Mouse (Mus musculus) myocyte (in vitro differentiated cells): ENCODE data around the gene Rxra. TPM values are rescaled to one million over a fixed set of nuclear protein-coding genes. Genes with fewer than 3 reads are reported as not detected.

Source experiments
- H3K27me3 ChIP-seq: one replicate; pipeline ENCODE4 v1.6.1; 2011; ENCODE audit not compliant: control insufficient read depth, insufficient read depth, insufficient read length
- H3K36me3 ChIP-seq: one replicate; pipeline ENCODE4 v1.6.1; 2011; ENCODE audit not compliant: control insufficient read depth, insufficient read depth
- H3K4me2 ChIP-seq: one replicate; pipeline ENCODE4 v1.6.1; 2011; ENCODE audit warnings: low read depth, control low read depth
- H3K4me3 ChIP-seq: one replicate; pipeline ENCODE4 v1.5.1; 2011; ENCODE audit warnings: mild to moderate bottlenecking, control low read depth, moderate library complexity
- H3K79me2 ChIP-seq: one replicate; pipeline ENCODE4 v1.6.1; 2011; ENCODE audit not compliant: control insufficient read depth, insufficient read depth
- H3ac ChIP-seq: one replicate; pipeline ENCODE4 v1.6.1; 2011; ENCODE audit not compliant: control insufficient read depth, insufficient read length
- CEBPB ChIP-seq: IDR thresholded peaks from 2 replicates; pipeline ENCODE4 v1.6.1; 2011; ENCODE audit warnings: mild to moderate bottlenecking, moderate library complexity; ENCODE audit not compliant: poor library complexity, insufficient read depth, severe bottlenecking
- E2F4 ChIP-seq: IDR thresholded peaks from one replicate; pipeline ENCODE4 v1.6.1; 2011; ENCODE audit warnings: mild to moderate bottlenecking, control low read depth, moderate library complexity; ENCODE audit not compliant: insufficient read depth
- MAX ChIP-seq: IDR thresholded peaks from one replicate; pipeline ENCODE4 v1.6.1; 2011; ENCODE audit warnings: low read depth, mild to moderate bottlenecking, control low read depth
- MYOD1 ChIP-seq, 3 experiments: IDR thresholded peaks; one replicate each; pipeline ENCODE4 v1.6.1; 2011; ENCODE audit warnings: control low read depth in 2 of 3, low read depth in 2 of 3, mild to moderate bottlenecking in 2 of 3, moderate library complexity in 1 of 3; ENCODE audit not compliant: insufficient read length in 2 of 3, control insufficient read depth in 1 of 3
- MYOG ChIP-seq, 3 experiments: IDR thresholded peaks; one replicate each; pipeline ENCODE4 v1.6.1; 2011; ENCODE audit warnings: control low read depth in 2 of 3, low read depth in 2 of 3, mild to moderate bottlenecking in 2 of 3; ENCODE audit not compliant: insufficient read length in 2 of 3, control insufficient read depth in 1 of 3, insufficient read depth in 1 of 3
- POLR2A ChIP-seq: IDR thresholded peaks from one replicate; pipeline ENCODE4 v1.6.1; 2011; ENCODE audit warnings: low read depth, mild to moderate bottlenecking, control low read depth, moderate library complexity; ENCODE audit not compliant: insufficient read length
- POLR2AphosphoS2 ChIP-seq: IDR thresholded peaks from one replicate; pipeline ENCODE4 v1.6.1; 2011; ENCODE audit warnings: low read depth, control low read depth; ENCODE audit not compliant: insufficient read length
- REST ChIP-seq: IDR thresholded peaks from one replicate; pipeline ENCODE4 v1.6.1; 2011; ENCODE audit warnings: mild to moderate bottlenecking, control low read depth, moderate library complexity; ENCODE audit not compliant: insufficient read depth, insufficient read length
- SRF ChIP-seq: IDR thresholded peaks from one replicate; pipeline ENCODE4 v1.6.1; 2011; ENCODE audit warnings: low read depth; ENCODE audit not compliant: control insufficient read depth, insufficient read length
- TCF12 ChIP-seq: IDR thresholded peaks from one replicate; pipeline ENCODE4 v1.6.1; 2011; ENCODE audit warnings: mild to moderate bottlenecking, control low read depth; ENCODE audit not compliant: poor library complexity, insufficient read depth, severe bottlenecking
- TCF3 ChIP-seq: IDR thresholded peaks from one replicate; pipeline ENCODE4 v1.6.1; 2011; ENCODE audit warnings: low read depth, control low read depth; ENCODE audit not compliant: insufficient read length
- USF1 ChIP-seq: IDR thresholded peaks from one replicate; pipeline ENCODE4 v1.6.1; 2011; ENCODE audit warnings: low read depth, mild to moderate bottlenecking, control low read depth, moderate library complexity
- polyA plus RNA-seq: library from polyadenylated mRNA; unstranded; fragments of >200 nt; fragmentation: generic; extraction: Trizol; gene quantifications from one replicate; pipeline ENCODE4 v1.2.1, GENCODE M21; 2012; ENCODE audit warnings: missing spikeins

The Rxra gene
- polyA plus RNA-seq, 1 experiment = 22.0 TPM

GRCm38 (mm10) chr2:27718191-27718590 is 42.0 kb downstream of the Rxra start:
- TF ChIP-seq E2F4 = no peak
- TF ChIP-seq SRF = no peak
- TF ChIP-seq TCF12 = no peak
- no peak for TF ChIP-seq POLR2AphosphoS2
- TF ChIP-seq TCF3 = no peak
- no peaks in the 10 kb centered on the region for H3K27me3 ChIP-seq
- H3K36me3 ChIP-seq = no peaks in the 10 kb centered on the region
- no peak overlapping the region for H3K4me2 ChIP-seq
- H3K4me3 ChIP-seq = no peak overlapping the region
- no peak overlapping the region for H3ac ChIP-seq
- peaks cover 2% of the 10 kb centered on the region for H3K79me2 ChIP-seq

GRCm38 (mm10) chr2:27719601-27720000 is 43.4 kb downstream of the Rxra start:
- Histone ChIP-seq H3K4me3 (no peak overlapping the region), H3K79me2 (peaks cover 7% of the 10 kb centered on the region), H3K27me3 (no peaks in the 10 kb centered on the region), H3K36me3 (no peaks in the 10 kb centered on the region), H3ac (no peak overlapping the region), H3K4me2 (no peak overlapping the region)
- TF ChIP-seq TCF3 (no peak), USF1 (no peak), TCF12 (no peak), MYOD1 (IDR thresholded peaks at IDR 0.05; ENCODE audit: control insufficient read depth in 1 of 3, insufficient read length in 2 of 3, low read depth in 2 of 3) (no peak), REST (no peak), E2F4 (no peak), POLR2AphosphoS2 (no peak), CEBPB (no peak), SRF (no peak), POLR2A (no peak), MYOG (IDR thresholded peaks at IDR 0.05; ENCODE audit: control insufficient read depth in 1 of 3, insufficient read depth in 1 of 3, insufficient read length in 2 of 3, low read depth in 2 of 3) (no peak), MAX (no peak)

GRCm38 (mm10) chr2:27721611-27722010 is 45.4 kb downstream of the Rxra start:
- no peak overlapping the region for H3K4me2 ChIP-seq
- no peak overlapping the region for H3K4me3 ChIP-seq
- H3K27me3 ChIP-seq = no peaks in the 10 kb centered on the region
- peaks cover 7% of the 10 kb centered on the region for H3K79me2 ChIP-seq
- TF ChIP-seq MYOD1 (IDR thresholded peaks at IDR 0.05; ENCODE audit: control insufficient read depth in 1 of 3, insufficient read length in 2 of 3, low read depth in 2 of 3) = no peak
- TF ChIP-seq USF1 = no peak
- no peak for TF ChIP-seq MAX
- TF ChIP-seq POLR2AphosphoS2 = no peak
- TF ChIP-seq POLR2A = no peak
- no peak for TF ChIP-seq CEBPB
- TF ChIP-seq REST = no peak
- TF ChIP-seq SRF = no peak
- TF ChIP-seq E2F4 = no peak
- no peak for TF ChIP-seq TCF12
- no peak for TF ChIP-seq MYOG (IDR thresholded peaks at IDR 0.05; ENCODE audit: control insufficient read depth in 1 of 3, insufficient read depth in 1 of 3, insufficient read length in 2 of 3, low read depth in 2 of 3)
- TF ChIP-seq TCF3 = no peak
- no peak overlapping the region for H3ac ChIP-seq
- no peaks in the 10 kb centered on the region for H3K36me3 ChIP-seq

GRCm38 (mm10) chr2:27724729-27725316 is 48.6 kb downstream of the Rxra start:
- H3K27me3 ChIP-seq = no peaks in the 10 kb centered on the region
- H3K79me2 ChIP-seq = peaks cover 7% of the 10 kb centered on the region
- H3K4me2 ChIP-seq = no peak overlapping the region
- no peaks in the 10 kb centered on the region for H3K36me3 ChIP-seq
- no peak overlapping the region for H3ac ChIP-seq
- H3K4me3 ChIP-seq = no peak overlapping the region
- no peak for TF ChIP-seq MYOG (IDR thresholded peaks at IDR 0.05; ENCODE audit: control insufficient read depth in 1 of 3, insufficient read depth in 1 of 3, insufficient read length in 2 of 3, low read depth in 2 of 3)
- TF ChIP-seq MYOD1 (IDR thresholded peaks at IDR 0.05; ENCODE audit: control insufficient read depth in 1 of 3, insufficient read length in 2 of 3, low read depth in 2 of 3) = no peak
- no peak for TF ChIP-seq SRF
- TF ChIP-seq TCF12 = no peak
- TF ChIP-seq TCF3 = no peak
- TF ChIP-seq USF1 = no peak
- TF ChIP-seq REST = no peak
- no peak for TF ChIP-seq POLR2A
- TF ChIP-seq MAX = no peak
- TF ChIP-seq CEBPB = no peak
- no peak for TF ChIP-seq E2F4
- no peak for TF ChIP-seq POLR2AphosphoS2
